8 mouse cellular contexts compared by ENCODE assay signal in the genomic region with DNA sequence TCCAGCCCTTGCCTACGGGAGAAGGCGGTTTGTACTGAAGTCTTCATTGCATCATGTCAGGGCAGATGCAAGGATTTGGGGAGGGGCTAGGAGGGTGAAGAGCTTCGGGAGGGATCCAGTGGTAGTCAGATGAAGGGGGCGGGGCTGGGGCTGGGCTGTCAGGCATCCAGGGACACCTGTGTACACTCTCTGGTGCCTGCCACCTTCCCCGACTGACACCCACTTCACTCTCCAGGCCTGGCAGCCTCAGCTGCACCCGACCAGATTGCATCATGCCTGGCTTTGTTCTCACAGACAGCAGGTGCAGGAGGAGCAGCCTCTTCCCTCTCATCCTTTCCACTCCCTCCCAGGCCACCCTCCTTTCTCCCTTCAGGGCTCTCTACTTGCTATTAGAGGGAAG. TPM values are rescaled to one million over a fixed set of nuclear protein-coding genes. Genes with fewer than 3 reads are reported as not detected.
DNase-seq lines count a peak whose midpoint lies in the region; ATAC-seq lines count a peak whose summit lies in the region.

No protein-coding gene starts in this region.

- no peak overlapping the region for H3K9ac ChIP-seq in heart, embryonic 15.5 days
- 0 out of 2 replicates have a peak overlapping the region, but pooled peaks have one; percentile 14 for H3K9ac ChIP-seq in forebrain, embryonic 15.5 days (replicated peaks)

- 0 out of 2 replicates have a peak overlapping the region, but pooled peaks have one; percentile 86 for H3K4me2 ChIP-seq in heart, embryonic 15.5 days
- H3K4me2 ChIP-seq in forebrain, embryonic 15.5 days (replicated peaks): peak overlapping the region; percentile 63

- no peak for DNase-seq in heart, adult 18-20 months
- peak; percentile 70 for DNase-seq in ZHBTc4 (ENCODE audit: low read depth, low spot score)
- DNase-seq in left cerebral cortex, postnatal 4 days: peak; percentile 53
- DNase-seq in right cerebral cortex, postnatal 36 days (ENCODE audit: low spot score in 2 of 2): peak; percentile 69 to 76
- DNase-seq in embryo, embryonic 11 days: no peak

- 14% methylated on average over 6 of the region's 6 CpGs for WGBS in heart, embryonic 15.5 days
- WGBS in forebrain, embryonic 15.5 days: 10% methylated on average over 6 of the region's 6 CpGs

- H3K27me3 ChIP-seq in heart, embryonic 15.5 days: 0 out of 2 replicates have a peak, but pooled peaks cover 2% of the 10 kb centered on the region
- H3K27me3 ChIP-seq in forebrain, embryonic 15.5 days: no peaks in the 10 kb centered on the region; the same call in 1 of the 2 replicates

- 0 out of 2 replicates have a peak, but pooled peaks cover 3% of the 10 kb centered on the region for H3K36me3 ChIP-seq in heart, embryonic 15.5 days
- 0 out of 2 replicates have a peak, but pooled peaks cover 3% of the 10 kb centered on the region for H3K36me3 ChIP-seq in forebrain, embryonic 15.5 days

- intact Hi-C loops in left cerebral cortex, postnatal 4 days (cut with DNase I): loop anchor here (5.0 kb wide), 1 partner anchor 39 kb away; a partner anchor contains a TSS

- ATAC-seq in heart, embryonic 15.5 days (replicated peaks; ENCODE audit: insufficient number of reproducible peaks, insufficient read depth, low FRiP score, low read depth): no peak
- peak; percentile 35; the same call in 1 of the 2 replicates for ATAC-seq in forebrain, embryonic 15.5 days (replicated peaks)
- ATAC-seq in inflammation-experienced regulatory T-cells, adult 6 months: no peak

- H3K4me3 ChIP-seq in heart, embryonic 15.5 days: no peak overlapping the region
- H3K4me3 ChIP-seq in forebrain, embryonic 15.5 days: 0 out of 2 replicates have a peak overlapping the region, but pooled peaks have one; percentile 37

- H3K9me3 ChIP-seq in heart, embryonic 15.5 days (replicated peaks): no peaks in the 10 kb centered on the region
- no peaks in the 10 kb centered on the region for H3K9me3 ChIP-seq in forebrain, embryonic 15.5 days

- peak overlapping the region; percentile 21; the same call in 1 of the 2 replicates for H3K27ac ChIP-seq in heart, embryonic 15.5 days
- H3K27ac ChIP-seq in forebrain, embryonic 15.5 days (replicated peaks): peak overlapping the region; percentile 73

- peaks cover 46% of the 10 kb centered on the region for H3K4me1 ChIP-seq in heart, embryonic 15.5 days (replicated peaks)
- peaks cover 31% of the 10 kb centered on the region for H3K4me1 ChIP-seq in forebrain, embryonic 15.5 days

RNA-seq across cellular contexts. Expression of a gene that starts 14.3 kb away (rescaled TPM):
- polyA plus RNA-seq in heart, embryonic 15.5 days (2015; fragmentation: Nextera tagmentation; extraction: Ambion mirVana): 6.0 and 7.8 TPM in 2 replicates
- 10 to 100 TPM; 12.5 to 13.5 TPM for total RNA-seq in heart, adult 18-20 months (2021)
- 7.1 and 8.4 TPM in 2 replicates for polyA plus RNA-seq in forebrain, embryonic 15.5 days (2015; fragmentation: Nextera tagmentation; extraction: Ambion mirVana)
- total RNA-seq in left cerebral cortex, postnatal 4 days (2021): 100 to 1,000 TPM; 107 to 111 TPM
- not detected for polyA plus RNA-seq in inflammation-experienced regulatory T-cells, adult 6 months (2017; shearing (Covaris generic))

RNA-seq across cellular contexts. Expression of a gene that starts 38.7 kb away (rescaled TPM):
- polyA plus RNA-seq in heart, embryonic 15.5 days (2015; fragmentation: Nextera tagmentation; extraction: Ambion mirVana): 3.0 and 3.5 TPM in 2 replicates
- total RNA-seq in heart, adult 18-20 months (2021): 10 to 100 TPM; 21.9 to 22.8 TPM
- 10.1 and 10.6 TPM in 2 replicates for polyA plus RNA-seq in forebrain, embryonic 15.5 days (2015; fragmentation: Nextera tagmentation; extraction: Ambion mirVana)
- 10 to 100 TPM; 70.6 to 71.8 TPM for total RNA-seq in left cerebral cortex, postnatal 4 days (2021)
- polyA plus RNA-seq in inflammation-experienced regulatory T-cells, adult 6 months (2017; shearing (Covaris generic)): 1 to 10 TPM; 5.9 to 8.5 (median 7.9) TPM

RNA-seq across cellular contexts. Expression of a gene that starts 49.2 kb away (rescaled TPM):
- 0.05 and 0.10 TPM in 2 replicates for polyA plus RNA-seq in heart, embryonic 15.5 days (2015; fragmentation: Nextera tagmentation; extraction: Ambion mirVana)
- not detected for total RNA-seq in heart, adult 18-20 months (2021)
- polyA plus RNA-seq in forebrain, embryonic 15.5 days (2015; fragmentation: Nextera tagmentation; extraction: Ambion mirVana): 0.18 and 0.33 TPM in 2 replicates
- total RNA-seq in left cerebral cortex, postnatal 4 days (2021): under 1 TPM; 0.10 to 0.24 TPM
- under 1 TPM; 0.18 to 0.37 (median 0.27) TPM for polyA plus RNA-seq in inflammation-experienced regulatory T-cells, adult 6 months (2017; shearing (Covaris generic))

Comparison
In these comparisons a context has a peak if more than half of its experiments do, and no peak if none do; other contexts are left out.
1. DNase-seq: peak in ZHBTc4 (single experiment), left cerebral cortex, postnatal 4 days (single experiment) and right cerebral cortex, postnatal 36 days (2 of 2); none in heart, adult 18-20 months (0 of 2) and embryo, embryonic 11 days (single experiment).